Mouse (Mus musculus): ENCODE measurements around the gene Hoxd11.

DNA sequence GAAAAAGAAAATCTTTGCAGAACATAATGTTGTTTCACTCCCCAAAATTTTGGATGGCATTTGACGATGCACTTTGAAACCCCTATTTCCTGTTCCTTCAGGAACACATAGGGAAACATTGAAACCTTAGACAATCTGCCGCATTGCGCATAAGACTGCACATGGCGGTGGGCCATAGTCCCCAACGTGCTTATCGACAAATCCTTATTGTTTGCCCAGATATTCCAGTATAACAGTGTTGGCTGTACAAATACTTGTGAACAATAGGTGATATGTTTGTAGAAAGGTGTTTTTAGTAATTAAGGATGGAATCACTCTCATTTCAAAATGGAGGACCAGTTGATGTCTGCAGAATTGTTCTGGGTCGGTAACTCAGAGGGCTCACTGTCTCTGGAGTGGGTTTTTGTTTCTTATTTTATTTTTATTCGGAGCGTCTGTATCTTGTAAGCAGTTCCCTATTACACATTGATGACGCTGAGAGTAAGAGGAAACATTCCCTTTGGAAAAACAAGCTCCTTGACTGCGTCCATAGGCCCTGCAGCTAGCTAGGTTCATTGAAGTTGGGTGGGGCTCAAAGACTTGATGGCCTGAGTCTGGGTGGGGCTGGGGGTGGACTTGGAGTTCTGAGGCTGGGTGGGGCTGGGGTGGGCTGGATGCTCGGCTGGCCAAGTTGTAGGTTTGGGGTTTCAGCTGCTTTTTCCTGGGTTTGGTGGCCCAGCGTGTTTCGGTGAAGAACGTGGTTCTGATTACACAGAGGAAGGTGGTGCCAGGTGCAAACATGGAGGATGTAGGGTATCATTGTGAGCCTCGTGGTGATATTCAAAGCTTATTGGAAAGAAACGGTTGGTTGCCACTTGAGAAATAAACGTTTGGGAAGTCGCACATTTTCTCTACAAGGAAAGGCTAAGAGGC lies 34.1 kb downstream of the Hoxd11 start:
- no peak for TF ChIP-seq CTCF (IDR thresholded peaks at IDR 0.05; ENCODE audit: control insufficient read depth, insufficient read depth, insufficient replicate concordance, low read depth, low read length)
- TF ChIP-seq POLR2A (IDR thresholded peaks at IDR 0.05; ENCODE audit: control insufficient read depth, low read depth, low read length): no peak
